Mouse (Mus musculus): ENCODE data around the gene Has3. TPM values are rescaled to one million over a fixed set of nuclear protein-coding genes. Genes with fewer than 3 reads are reported as not detected.

The Has3 gene
- total RNA-seq, 2 experiments from 2014 or later = 1.5 to 1.9 TPM

DNA sequence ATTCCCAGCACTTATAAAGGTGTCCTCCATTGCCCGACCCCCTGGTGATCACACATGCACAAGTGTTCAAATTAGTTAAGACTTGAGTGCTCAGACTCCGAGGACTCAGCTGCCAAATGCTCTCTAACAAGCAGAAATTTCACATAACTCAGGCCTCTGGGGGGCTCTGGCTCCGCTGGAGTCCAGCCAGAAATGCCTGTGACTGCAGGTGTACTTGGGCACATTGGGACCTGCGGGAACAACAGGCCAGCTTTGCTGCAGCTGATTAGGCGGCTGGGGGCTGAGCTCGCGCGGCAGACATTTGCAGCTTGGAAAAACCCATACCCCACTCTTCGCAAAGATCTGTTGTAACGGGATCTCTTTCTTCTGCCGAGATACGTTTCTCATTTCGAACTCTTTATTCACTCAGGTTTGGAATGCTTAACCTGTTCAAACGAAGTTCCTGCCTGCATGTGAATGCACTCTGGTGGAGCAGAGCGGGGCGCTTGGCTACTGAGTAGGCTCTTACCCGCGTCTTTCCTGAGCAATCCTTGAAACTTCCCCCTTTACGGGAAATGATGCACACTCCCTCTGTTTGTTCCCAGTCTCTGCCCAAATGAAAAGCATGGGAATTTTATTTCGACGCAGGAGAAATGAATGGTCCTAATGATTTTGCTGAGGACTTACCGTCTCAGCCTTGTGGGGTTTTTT is 62.5 kb downstream of the Has3 start:
- peak; percentile 20 to 22 for DNase-seq

DNA sequence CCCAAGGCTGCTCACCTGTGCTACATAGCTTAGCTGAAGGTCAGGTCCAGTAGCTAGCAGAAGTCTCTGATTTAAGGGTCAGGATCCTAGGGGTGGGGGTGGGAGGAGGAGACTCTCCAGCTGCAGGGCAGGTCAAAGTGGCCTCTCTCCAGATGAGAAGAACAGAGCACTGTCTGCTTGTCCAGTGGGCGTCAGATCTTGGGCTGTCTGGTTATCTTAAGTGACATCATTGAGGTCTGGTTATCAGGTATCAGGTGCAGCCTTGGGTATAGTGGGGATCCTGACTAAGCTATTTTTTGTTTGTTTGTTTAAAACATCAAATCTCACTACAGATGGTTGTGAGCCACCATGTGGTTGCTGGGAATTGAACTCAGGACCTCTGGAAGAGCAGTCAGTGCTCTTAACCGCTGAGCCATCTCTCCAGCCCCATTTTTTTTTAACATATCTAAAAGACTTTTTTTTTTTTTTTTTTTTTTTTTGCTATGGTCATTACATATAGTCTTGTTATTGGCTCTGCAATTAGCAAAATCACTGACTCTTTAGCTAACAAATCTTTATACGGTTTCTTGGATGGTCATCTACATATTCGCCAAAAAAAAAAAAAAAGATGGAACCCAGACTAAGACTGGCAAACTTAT is 63.6 kb downstream of the Has3 start:
- DNase-seq = no peak

Other genes starting within 250 kb of the Has3 start
- gene Tango6, start 187.2 kb upstream of the Has3 start, total RNA-seq (2021) = 1 to 10 TPM; 6.4 to 6.6 TPM
- gene Utp4, start 23.4 kb downstream of the Has3 start, total RNA-seq (2021) = 10 to 100 TPM; 41.0 to 43.5 TPM
- 10 to 100 TPM; 22.4 to 27.9 TPM for gene Sntb2, start 65.5 kb downstream of the Has3 start, total RNA-seq (2021)
- gene Vps4a, start 161.0 kb downstream of the Has3 start, total RNA-seq (2021) = 100 to 1,000 TPM; 107 to 108 TPM
- 10 to 100 TPM; 27.9 to 31.1 TPM for gene Pdf, start 178.4 kb downstream of the Has3 start, total RNA-seq (2021)
- 10 to 100 TPM; 28.3 to 31.1 TPM for gene Cog8, start 186.4 kb downstream of the Has3 start, total RNA-seq (2021)
- 10 to 100 TPM; 44.9 to 47.9 TPM for gene Nip7, start 186.6 kb downstream of the Has3 start, total RNA-seq (2021)
- not detected for gene Tmed6, start 195.4 kb downstream of the Has3 start, total RNA-seq (2021)
- 10 to 100 TPM; 31.9 to 32.0 TPM for gene Terf2, start 226.3 kb downstream of the Has3 start, total RNA-seq (2021)

All from layer of hippocampus, postnatal 36 days (tissue).